Mouse (Mus musculus) urinary bladder, postnatal 25 days (tissue): ENCODE results near the gene Lsm6.

ENCODE experiments used
- DNase-seq: peaks from one replicate; pipeline ENCODE4 v3.0.0; 2022; ENCODE audit warnings: low spot score

Lsm6 gene

DNA sequence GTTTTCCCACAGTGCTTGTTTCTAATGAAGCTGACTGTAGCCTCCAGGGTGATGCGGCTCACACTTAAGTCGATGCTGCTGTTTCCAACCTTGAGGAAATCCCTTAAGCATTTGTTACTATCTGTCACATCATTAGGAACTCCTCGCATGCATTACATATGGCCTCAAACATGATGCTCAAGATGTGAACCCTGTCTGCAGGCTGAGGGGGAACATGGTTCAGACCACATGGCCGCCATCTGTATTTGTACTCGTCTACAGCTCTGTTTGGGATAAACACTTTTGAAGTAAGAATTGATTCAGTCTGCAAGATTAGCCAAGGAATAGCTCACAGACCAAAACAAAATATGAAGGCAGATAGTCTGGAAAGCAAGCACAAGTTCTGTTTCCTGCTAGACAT is 14.9 kb downstream of the Lsm6 start:
- no peak for DNase-seq

DNA sequence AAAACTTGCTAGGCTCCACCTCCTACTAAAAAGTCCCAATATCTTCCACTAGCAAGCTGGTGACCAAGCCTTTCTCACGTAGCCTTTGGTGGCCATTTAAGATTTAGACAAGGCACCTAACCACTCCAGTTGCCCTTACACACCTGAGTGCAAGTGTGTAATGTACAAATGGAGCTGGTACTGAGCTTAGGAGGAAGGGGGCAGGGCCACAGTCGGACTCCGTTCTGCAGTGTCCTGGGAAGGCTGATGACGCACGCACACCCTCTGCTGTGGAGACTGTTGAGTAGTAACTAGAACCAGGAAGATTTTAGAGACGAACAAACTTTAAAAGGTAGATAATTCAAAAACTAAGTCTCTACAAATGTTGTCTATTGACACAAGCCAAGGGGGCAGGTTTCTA is 19.7 kb downstream of the Lsm6 start:
- no peak for DNase-seq

DNA sequence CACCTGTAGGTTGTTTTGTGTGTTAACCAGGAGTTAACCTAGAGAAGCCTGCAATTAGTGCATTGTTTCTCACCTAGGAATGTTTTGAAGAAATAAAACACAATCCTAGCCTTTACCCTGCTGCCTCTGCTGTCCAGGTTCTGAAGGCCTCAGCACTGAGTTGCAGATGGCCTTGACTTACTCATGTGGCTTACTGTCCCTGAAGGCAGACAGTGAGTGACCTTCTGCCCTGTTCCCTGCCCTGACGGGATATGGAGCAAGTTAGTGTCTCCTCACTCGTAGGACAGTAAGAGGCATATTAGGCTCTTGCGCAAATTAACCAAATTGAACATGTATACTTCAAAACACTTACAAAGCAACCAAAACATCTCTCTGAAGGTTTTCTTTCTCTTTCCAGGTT is 22.3 kb downstream of the Lsm6 start:
- DNase-seq, result no peak

DNA sequence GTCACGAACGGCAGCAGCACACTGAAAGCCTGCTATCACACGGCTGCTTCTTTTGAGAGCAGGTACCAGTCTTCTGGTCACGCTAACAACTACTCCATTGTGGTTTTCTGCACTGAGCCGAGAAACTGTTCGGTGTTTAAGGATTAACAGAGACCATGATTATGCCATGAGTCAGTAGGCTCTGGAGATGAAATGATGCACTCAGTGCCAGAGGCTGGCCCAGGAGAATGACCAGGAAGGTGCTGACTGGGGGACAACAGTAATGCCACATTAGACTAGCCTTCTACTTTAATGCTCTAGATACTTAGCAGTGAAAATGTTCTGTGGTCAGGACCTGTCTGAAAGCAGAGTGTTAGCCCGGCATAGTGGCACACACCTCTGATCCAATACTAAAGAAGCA is 23.0 kb downstream of the Lsm6 start:
- no peak for DNase-seq

DNA sequence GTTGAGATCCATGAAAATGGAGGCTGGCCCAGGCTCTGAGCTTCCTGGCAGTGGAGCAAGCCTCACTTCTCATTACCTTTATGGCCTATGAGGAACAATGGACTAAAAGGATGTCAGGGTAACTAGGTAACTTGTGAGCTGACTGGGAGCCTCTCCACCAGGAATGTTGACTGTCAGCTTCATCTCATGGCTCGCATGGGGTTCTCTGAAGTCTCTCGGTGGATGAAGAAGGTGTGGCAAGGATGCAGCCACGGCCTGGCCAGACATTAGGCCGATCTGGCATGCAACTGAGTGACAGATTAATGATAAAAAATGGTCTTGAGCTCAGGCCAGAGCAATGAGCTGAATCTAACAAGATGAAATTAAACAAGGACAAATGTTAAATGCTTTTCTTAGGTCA is 27.7 kb downstream of the Lsm6 start:
- no peak for DNase-seq

DNA sequence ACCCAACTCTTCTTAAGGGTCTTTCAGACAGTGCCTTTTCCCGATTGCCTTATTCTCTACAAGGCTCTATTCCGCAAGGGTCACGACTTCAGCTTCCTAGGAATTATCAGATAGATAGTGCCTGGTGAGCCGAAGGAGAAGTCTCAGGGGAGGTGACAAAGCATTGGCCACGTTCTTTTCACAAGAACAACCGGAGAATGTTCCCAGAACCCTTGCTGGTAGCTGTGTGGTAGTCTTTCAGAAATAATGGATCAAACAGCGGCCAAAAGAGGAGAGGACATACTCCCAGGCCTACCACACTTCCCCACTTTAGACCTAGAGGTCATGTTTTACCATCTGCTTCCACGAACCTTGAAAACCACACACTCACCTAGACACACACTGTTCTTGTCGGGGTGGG is 44.1 kb downstream of the Lsm6 start:
- DNase-seq, result no peak

DNA sequence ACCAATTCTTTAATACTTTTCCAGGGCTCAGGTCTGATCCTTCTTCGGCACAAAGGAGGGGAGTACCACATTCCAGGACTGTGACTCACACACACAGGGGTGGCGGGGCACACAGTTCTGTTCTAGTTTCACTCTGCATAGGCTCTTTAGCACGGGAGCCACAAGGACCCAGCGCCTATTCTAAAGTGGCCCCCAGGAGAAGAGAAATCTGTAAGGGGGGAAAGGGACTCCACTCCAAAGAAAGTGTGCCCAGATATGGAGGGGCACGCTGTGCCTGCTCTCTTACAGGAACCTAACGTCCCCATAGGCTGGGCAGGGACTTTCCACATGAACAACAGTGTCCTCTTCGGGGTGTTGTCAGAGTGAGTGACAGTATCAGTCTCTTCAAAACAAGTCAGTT is 49.7 kb downstream of the Lsm6 start:
- DNase-seq, result no peak

DNA sequence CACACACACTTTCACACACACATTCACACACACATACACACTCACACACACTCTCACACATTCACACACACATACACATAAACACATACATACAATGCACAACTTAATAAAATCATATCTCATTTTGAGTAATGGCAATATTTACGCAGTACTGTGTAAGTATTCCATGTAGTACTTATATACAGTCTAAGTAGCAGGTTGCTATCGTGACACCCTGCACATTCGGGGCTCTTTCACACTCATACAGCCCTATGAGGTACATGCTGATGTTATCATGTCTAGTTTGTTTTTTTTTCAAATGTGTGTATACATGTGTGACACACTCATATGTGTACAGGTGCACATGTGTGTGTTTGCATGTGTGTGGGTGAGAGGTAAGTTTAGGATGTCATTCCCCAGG is 50.4 kb downstream of the Lsm6 start:
- no peak for DNase-seq

DNA sequence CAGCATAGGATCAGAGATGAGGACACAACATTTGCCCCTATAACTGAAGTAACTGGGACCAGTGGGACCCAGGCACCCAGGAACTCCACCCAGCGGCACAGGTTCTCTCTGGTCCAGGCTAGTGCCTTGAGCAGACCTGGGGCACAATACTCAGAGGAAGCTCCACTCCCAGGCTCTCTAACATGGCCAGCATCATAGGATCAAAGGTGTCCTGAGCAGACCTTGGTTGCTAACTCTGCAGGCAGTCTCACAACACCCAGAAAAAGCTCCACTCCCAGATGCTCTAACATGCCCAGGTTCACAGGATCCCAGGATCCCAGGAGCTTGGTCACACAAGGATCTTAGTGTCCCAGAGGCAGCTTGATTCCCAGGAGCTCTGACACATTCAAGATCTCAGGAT is 55.4 kb downstream of the Lsm6 start:
- DNase-seq, result no peak

DNA sequence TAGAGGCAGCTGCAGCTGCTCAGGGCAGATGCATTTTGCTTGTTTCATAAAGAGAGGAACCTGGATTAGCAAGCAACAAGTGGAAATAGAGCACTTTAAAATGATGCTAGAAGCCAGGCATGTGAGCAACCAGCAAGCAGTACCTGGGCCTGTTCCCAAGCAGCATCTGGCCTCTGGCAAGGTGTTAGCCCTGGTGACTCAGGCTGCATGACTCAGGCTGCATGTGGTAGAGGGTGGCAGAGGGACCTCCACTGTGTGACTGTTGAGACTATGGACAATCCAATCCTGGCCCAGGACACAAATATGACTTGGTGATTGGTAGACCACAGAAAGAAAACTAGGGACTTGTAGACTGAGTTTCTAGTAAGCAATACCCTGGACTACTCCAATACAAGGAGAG is 56.0 kb downstream of the Lsm6 start:
- DNase-seq, result no peak

DNA sequence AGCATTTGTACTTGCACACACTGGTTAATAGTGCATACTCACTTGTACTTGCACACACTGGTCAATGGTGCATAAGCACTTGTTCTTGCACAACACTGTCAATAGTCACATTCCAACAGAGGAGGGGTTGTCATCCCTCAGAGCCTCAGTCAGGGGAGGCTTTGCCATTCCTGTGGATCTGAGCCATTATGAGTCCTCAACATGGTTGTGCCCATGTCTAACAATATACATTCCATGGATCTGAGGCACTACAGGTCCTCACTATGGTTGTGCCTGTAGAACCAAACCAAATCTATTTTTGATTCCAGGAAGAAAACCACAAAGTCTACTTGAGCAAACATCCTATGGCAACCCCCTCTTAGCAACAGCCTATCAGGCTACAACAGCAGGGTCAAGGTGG is 61.8 kb downstream of the Lsm6 start:
- DNase-seq, result no peak

DNA sequence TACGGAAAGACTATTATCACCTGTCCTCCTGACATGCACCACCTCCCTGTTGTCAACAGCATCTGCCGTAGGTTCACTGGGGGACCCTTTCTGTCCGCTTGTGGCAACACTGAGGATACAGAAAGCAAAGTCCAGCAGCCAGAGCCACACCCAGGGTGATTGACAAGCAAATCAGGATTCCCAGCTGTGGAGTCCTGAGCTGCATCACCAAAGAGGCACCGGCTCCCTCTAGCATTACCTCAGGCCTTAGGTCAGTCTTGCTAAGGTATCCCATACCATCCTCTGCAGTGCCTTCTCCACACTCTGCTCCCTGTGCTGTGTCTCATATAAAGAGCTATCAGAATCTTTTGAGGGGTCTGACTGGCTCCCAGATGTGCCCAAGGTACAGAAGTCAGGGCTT is 66.0 kb downstream of the Lsm6 start:
- no peak for DNase-seq
